Mouse (Mus musculus): Measurements from ENCODE around the gene Pjvk. TPM values are rescaled to one million over a fixed set of nuclear protein-coding genes. Genes with fewer than 3 reads are reported as not detected.

Gene Pjvk
- polyA plus RNA-seq, 1 experiment from 2014 or later, result 1.3 TPM

DNA sequence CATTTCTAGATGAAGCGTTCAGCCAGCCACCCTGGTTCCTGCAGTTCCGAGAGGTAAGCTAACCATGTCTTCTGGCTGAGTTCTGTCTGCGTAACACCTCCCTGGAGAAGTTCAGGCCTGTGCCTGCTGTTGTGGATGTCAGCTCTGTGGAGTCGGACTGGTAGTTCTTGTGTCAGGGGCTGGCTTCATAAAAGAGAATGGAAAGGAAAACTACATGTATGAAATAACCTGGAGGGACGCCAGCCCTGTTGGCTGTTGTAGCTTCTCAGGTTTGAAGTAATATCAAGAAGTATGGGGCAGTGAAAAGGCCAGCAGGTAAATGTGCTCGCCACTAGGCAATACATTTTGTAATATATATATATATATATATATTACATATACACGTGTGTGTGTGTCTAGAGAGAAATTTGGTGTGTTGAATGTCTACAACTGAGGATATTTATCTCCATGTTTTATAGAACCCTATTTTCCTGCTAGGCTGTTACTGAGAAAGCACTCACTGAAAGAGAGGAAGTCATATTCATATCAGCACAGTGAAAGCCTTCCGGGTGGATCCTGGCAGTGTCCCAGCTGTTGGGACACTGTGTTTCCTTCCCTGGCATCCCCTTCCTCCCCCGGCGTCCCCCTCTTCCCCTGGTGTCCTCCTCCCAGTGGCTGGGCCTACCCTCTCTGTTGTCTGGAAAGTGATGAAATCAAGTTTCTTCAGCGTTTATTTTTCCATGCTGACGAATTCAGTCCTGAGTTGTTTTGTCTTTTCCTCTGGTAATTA lies 42.3 kb downstream of the Pjvk start:
- Histone ChIP-seq H3K4me3 (replicated peaks) (no peak overlapping the region), H3K36me3 (replicated peaks) (peaks cover 77% of the 10 kb centered on the region), H3K27me3 (no peaks in the 10 kb centered on the region), H3K4me1 (no peaks in the 10 kb centered on the region), H3K4me2 (no peak overlapping the region), H3K27ac (no peak overlapping the region), H3K9me3 (no peaks in the 10 kb centered on the region), H3K9ac (no peak overlapping the region)
- 93% methylated on average over 12 of the region's 12 CpGs for WGBS
- ATAC-seq (ENCODE audit: low FRiP score), result no peak

DNA sequence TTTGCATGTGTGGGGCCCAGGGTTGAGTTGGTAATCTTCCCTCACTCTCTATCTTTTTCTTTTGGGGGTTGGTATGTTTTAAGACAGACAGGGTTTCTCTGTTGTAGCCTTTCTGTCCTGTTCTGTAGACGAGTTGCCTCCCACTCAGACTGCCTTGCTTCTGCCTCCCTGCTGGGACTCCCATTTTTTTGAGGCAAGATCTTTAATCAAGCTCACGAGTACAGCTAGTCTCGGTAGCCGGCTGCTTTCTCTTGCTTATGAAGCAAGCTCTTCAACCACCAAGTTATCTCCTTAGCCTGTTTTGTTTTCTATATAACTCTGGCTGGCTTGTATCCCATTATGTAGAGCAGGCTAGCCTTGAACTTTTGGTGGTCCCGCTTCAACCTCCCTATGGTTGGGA lies 45.5 kb downstream of the Pjvk start:
- no peak overlapping the region for H3K27ac ChIP-seq
- H3K4me1 ChIP-seq, result no peaks in the 10 kb centered on the region
- H3K36me3 ChIP-seq (replicated peaks), result peaks cover 53% of the 10 kb centered on the region
- no peak overlapping the region for H3K4me2 ChIP-seq
- no peak overlapping the region for H3K9ac ChIP-seq
- no peaks in the 10 kb centered on the region for H3K27me3 ChIP-seq
- H3K4me3 ChIP-seq (replicated peaks), result no peak overlapping the region
- WGBS, result 84% methylated on average over 5 of the region's 5 CpGs
- ATAC-seq (ENCODE audit: low FRiP score), result no peak
- H3K9me3 ChIP-seq, result no peaks in the 10 kb centered on the region

DNA sequence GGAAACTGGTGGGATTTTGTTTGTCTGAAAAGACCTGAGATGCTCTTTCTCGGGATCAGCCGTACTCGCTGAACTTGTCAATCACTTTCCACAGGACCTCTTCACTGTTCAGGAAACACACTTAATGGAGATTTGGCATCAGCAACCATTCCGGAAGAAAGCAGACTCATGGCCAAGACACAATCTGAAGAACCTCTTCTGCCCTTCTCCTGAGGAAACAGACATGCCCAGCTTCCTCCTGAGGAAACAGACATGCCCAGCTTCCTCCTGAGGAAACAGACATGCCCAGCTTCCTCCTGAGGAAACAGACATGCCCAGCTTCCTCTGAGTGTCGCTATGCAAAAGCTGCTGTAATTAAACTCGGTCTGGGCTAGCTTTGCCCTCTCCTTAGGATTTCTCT lies 47.0 kb downstream of the Pjvk start:
- no peak for ATAC-seq (ENCODE audit: low FRiP score)
- Histone ChIP-seq H3K4me2 (no peak overlapping the region), H3K27me3 (no peaks in the 10 kb centered on the region), H3K9ac (no peak overlapping the region), H3K27ac (no peak overlapping the region), H3K4me1 (no peaks in the 10 kb centered on the region), H3K36me3 (replicated peaks) (peaks cover 51% of the 10 kb centered on the region), H3K9me3 (no peaks in the 10 kb centered on the region), H3K4me3 (replicated peaks) (no peak overlapping the region)
- WGBS, result 87% methylated on average over 6 of the region's 6 CpGs

DNA sequence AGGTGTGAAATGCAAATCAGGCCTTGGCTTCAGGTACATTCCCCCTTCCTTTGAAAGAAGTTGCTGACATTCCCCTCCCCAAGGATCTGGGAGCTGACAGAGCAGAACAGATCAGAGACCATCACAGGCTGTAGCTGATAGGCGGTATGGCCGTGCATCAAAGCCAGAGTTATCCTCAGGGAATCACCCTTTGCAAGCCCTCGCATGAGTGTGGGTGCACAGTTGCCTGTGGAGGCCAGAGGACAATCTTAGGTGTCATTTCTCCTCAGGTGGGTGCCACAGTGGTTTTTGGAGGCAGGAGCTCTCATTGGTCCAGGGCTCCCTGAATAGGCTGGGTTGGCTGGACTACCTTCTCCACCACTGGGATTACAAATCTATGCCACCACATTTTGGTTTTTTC lies 53.9 kb downstream of the Pjvk start:
- Histone ChIP-seq H3K27ac (no peak overlapping the region), H3K27me3 (no peaks in the 10 kb centered on the region), H3K9ac (no peak overlapping the region), H3K4me2 (no peak overlapping the region), H3K36me3 (replicated peaks) (peaks cover 7% of the 10 kb centered on the region), H3K4me3 (replicated peaks) (no peak overlapping the region), H3K9me3 (no peaks in the 10 kb centered on the region), H3K4me1 (no peaks in the 10 kb centered on the region)
- no peak for ATAC-seq (ENCODE audit: low FRiP score)
- 91% methylated on average over 3 of the region's 3 CpGs for WGBS

DNA sequence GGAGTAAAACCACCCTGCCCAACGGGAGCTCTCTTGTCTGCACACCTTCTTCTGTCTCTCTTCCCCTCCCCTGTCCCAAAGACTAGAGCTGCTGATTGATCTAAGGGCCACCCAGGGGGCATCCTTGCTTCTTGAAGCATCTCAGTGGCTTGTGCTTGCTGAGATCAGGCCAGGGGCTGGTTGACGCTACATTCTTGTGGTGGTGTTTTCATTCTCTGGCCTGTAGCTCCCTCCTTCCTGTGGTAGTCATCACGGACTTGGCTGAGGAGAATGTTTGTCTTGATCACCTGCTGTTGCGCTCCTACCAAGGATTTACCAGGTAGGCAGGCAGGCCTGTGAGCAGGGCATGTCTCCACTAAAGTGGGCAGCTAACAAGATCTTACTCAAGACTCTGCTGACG lies 54.5 kb downstream of the Pjvk start:
- Histone ChIP-seq H3K27ac (no peak overlapping the region), H3K4me1 (no peaks in the 10 kb centered on the region), H3K36me3 (replicated peaks) (peaks cover 1% of the 10 kb centered on the region), H3K9me3 (no peaks in the 10 kb centered on the region), H3K4me3 (replicated peaks) (no peak overlapping the region), H3K9ac (no peak overlapping the region), H3K4me2 (no peak overlapping the region), H3K27me3 (no peaks in the 10 kb centered on the region)
- no peak for ATAC-seq (ENCODE audit: low FRiP score)
- WGBS, result 89% methylated on average over 5 of the region's 5 CpGs

DNA sequence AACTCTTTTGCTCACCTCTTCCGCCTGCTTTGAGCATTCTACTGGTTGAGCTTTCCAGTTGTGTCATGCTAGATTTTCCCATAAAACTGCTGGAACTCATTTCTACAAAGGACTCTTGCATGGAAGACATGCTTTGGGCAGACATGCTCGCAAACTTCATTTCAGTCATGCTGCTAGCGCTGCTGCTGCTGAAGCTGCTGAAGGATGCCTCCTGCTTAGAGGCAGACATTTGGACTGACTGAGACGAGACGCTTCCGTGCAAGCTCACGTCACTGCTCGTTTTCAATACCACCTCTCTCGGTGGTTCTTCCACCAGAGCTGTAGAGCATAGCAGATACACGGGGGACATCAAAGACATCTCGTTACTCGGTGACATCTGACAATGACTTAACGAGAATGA lies 57.4 kb downstream of the Pjvk start:
- Histone ChIP-seq H3K9ac (no peak overlapping the region), H3K27ac (no peak overlapping the region), H3K4me3 (replicated peaks) (no peak overlapping the region), H3K36me3 (replicated peaks) (peaks cover 8% of the 10 kb centered on the region; the same call in 1 of the 2 replicates), H3K4me2 (no peak overlapping the region), H3K27me3 (no peaks in the 10 kb centered on the region), H3K9me3 (peaks cover 5% of the 10 kb centered on the region; the same call in 1 of the 2 replicates), H3K4me1 (no peaks in the 10 kb centered on the region)
- 82% methylated on average over 13 of the region's 13 CpGs for WGBS
- no peak for ATAC-seq (ENCODE audit: low FRiP score)

Other genes with a start within 250 kb of the Pjvk start
- gene Osbpl6, start 242.0 kb upstream of the Pjvk start, polyA plus RNA-seq (2016; fragmentation: Nextera tagmentation; extraction: Ambion mirVana), result 14.3 and 17.0 TPM in 2 replicates
- 92.2 and 93.9 TPM in 2 replicates for gene Prkra, start 461 bp upstream of the Pjvk start, polyA plus RNA-seq (2016; fragmentation: Nextera tagmentation; extraction: Ambion mirVana)
- 13.0 and 16.9 TPM in 2 replicates for gene Fkbp7, start 24.6 kb downstream of the Pjvk start, polyA plus RNA-seq (2016; fragmentation: Nextera tagmentation; extraction: Ambion mirVana)
- gene Plekha3, start 26.8 kb downstream of the Pjvk start, polyA plus RNA-seq (2016; fragmentation: Nextera tagmentation; extraction: Ambion mirVana), result 11.9 and 14.7 TPM in 2 replicates